Mouse (Mus musculus) cerebellum, adult 9-10 months (tissue): Measurements from ENCODE around the gene Lsm7.
"Not testable (repeated sequence)": the region's sequence is repeated elsewhere in the genome, so short reads cannot be mapped to it uniquely, and the experiment has no call there.

Experiments used
- DNase-seq: peaks from one replicate; pipeline ENCODE4 v3.0.0; 2022

The Lsm7 gene

GRCm38 (mm10) chr10:80831136-80831535 lies 23.9 kb downstream of the Lsm7 start:
- DNase-seq = peak; percentile 45

- peak; percentile 59 for DNase-seq
Observed at GRCm38 (mm10) chr10:80829359-80830278, 25.4 kb downstream of the Lsm7 start.

- not testable (repeated sequence) for DNase-seq
Observed at GRCm38 (mm10) chr10:80828587-80828986, 26.4 kb downstream of the Lsm7 start.

GRCm38 (mm10) chr10:80827870-80828420 lies 27.1 kb downstream of the Lsm7 start:
- DNase-seq = peak; percentile 59

GRCm38 (mm10) chr10:80827063-80827869 lies 27.7 kb downstream of the Lsm7 start:
- DNase-seq = peak; percentile 60

- DNase-seq = peak; percentile 100
Observed at GRCm38 (mm10) chr10:80826151-80827062, 28.6 kb downstream of the Lsm7 start, which contains the start of gene Oaz1. Gene Oaz1, plus strand, starts transcription at chr10:80826656.

- DNase-seq = peak; percentile 44
Observed at GRCm38 (mm10) chr10:80824827-80825226, 30.2 kb downstream of the Lsm7 start.

GRCm38 (mm10) chr10:80823847-80824643 lies 31.0 kb downstream of the Lsm7 start:
- no peak for DNase-seq

- no peak for DNase-seq
Observed at GRCm38 (mm10) chr10:80823316-80823715, 31.7 kb downstream of the Lsm7 start.

- DNase-seq = no peak
Observed at GRCm38 (mm10) chr10:80822528-80822927, 32.5 kb downstream of the Lsm7 start.

GRCm38 (mm10) chr10:80821991-80822390 lies 33.0 kb downstream of the Lsm7 start:
- DNase-seq = no peak

GRCm38 (mm10) chr10:80819406-80819805 lies 35.6 kb downstream of the Lsm7 start:
- DNase-seq = no peak

GRCm38 (mm10) chr10:80818599-80819281 lies 36.3 kb downstream of the Lsm7 start:
- no peak for DNase-seq

- DNase-seq = not testable (repeated sequence)
Observed at GRCm38 (mm10) chr10:80817955-80818354, 37.1 kb downstream of the Lsm7 start.

GRCm38 (mm10) chr10:80817164-80817563 lies 37.8 kb downstream of the Lsm7 start:
- DNase-seq = no peak

- DNase-seq = not testable (repeated sequence)
Observed at GRCm38 (mm10) chr10:80816303-80816702, 38.7 kb downstream of the Lsm7 start.

GRCm38 (mm10) chr10:80814800-80815199 lies 40.2 kb downstream of the Lsm7 start:
- no peak for DNase-seq

- DNase-seq = no peak
Observed at GRCm38 (mm10) chr10:80813366-80813765, 41.6 kb downstream of the Lsm7 start, which contains the start of gene Jsrp1. Gene Jsrp1, minus strand, starts transcription at chr10:80813498.

- DNase-seq = no peak
Observed at GRCm38 (mm10) chr10:80812391-80813041, 42.5 kb downstream of the Lsm7 start.

GRCm38 (mm10) chr10:80810084-80810483 lies 44.9 kb downstream of the Lsm7 start:
- no peak for DNase-seq
